Mouse (Mus musculus): ENCODE measurements around the gene Cacnb3. TPM values are rescaled to one million over a fixed set of nuclear protein-coding genes. Genes with fewer than 3 reads are reported as not detected.
A peak's percentile ranks its signal among the peaks of the same experiment; 100 is the strongest.

Gene Cacnb3
- total RNA-seq, 2 experiments from 2014 or later: 139 to 147 TPM

DNA sequence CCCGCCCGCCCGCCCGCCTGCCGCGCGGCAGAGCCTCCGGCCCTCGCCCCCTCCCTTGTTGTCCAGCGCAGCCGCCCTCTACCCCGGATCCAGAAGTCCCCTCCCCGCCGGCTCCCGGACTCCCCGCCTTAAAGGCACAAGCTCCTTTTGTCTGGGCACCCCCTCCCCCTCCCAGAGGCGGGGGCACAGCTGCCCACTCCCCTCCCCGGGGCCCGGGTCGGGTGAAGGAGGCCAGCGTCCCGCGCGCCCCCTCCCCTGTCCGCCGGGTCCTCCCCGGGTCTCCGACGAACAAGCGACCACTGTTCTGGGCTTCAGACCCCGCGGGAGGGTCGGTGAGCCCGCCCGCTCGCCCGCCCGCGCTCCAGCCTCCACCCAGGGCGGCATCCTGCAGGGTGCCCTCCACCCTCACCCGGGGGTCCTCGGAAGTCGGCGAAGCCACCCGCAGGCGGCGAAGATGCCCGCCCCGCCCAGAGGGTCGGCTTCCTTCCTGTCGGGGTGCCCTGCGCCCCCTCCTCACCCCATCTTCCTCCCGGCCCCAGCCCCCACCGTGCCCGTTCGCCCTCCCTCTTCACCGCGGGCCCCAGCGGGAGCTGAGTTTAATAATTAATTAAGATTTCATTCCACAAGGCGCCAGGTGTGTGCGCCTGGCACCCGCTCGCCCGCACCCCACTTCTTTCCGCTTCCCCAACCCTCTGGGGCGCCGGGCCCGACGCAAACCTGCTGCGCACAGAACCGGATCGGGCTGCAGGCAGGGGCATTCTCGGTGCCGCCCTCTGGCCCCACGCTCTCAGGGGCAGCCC, 21.1 kb upstream of the Cacnb3 start, which contains the start of gene Adcy6:
Gene Adcy6, minus strand, starts transcription at position 746 of the 800 bp plus-strand sequence.
- peak; percentile 80 to 86 for DNase-seq (ENCODE audit: low spot score in 2 of 2)

DNA sequence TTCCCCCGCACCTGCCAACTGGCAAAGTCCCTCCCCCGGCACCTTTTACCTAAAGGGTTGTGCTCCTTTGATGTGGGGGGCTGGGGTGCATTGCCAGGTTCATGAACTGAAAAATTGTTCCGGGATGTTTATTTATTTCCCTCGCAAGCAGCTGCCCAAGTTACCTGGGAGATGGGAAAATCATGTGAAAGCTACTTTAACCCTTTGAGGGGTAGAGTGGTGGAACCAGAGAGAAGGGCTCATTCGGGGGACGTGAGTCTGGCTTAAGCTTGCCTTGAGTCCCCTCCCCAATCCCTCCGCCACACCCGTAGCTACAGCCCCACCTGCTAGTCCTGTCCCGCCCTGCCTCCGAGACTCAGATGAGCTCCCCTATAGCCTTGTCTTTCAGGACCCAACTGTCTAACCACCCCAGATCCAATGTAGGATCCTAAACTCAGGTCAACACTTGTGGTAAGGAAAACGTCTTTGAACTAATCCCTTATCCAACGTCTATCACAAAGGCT, 20.5 kb upstream of the Cacnb3 start:
- DNase-seq (ENCODE audit: low spot score in 2 of 2): no peak

GRCm38 (mm10) chr15:98612229-98612628, 18.4 kb upstream of the Cacnb3 start:
- no peak for DNase-seq (ENCODE audit: low spot score in 2 of 2)

GRCm38 (mm10) chr15:98614551-98614950, 16.1 kb upstream of the Cacnb3 start:
- DNase-seq (ENCODE audit: low spot score in 2 of 2): no peak

GRCm38 (mm10) chr15:98614971-98615370, 15.7 kb upstream of the Cacnb3 start:
- no peak for DNase-seq (ENCODE audit: low spot score in 2 of 2)

- no peak for DNase-seq (ENCODE audit: low spot score in 2 of 2)
Measured at GRCm38 (mm10) chr15:98615751-98616150, 14.9 kb upstream of the Cacnb3 start.

GRCm38 (mm10) chr15:98616362-98617175, 14.1 kb upstream of the Cacnb3 start:
- DNase-seq (ENCODE audit: low spot score in 2 of 2): no peak

DNA sequence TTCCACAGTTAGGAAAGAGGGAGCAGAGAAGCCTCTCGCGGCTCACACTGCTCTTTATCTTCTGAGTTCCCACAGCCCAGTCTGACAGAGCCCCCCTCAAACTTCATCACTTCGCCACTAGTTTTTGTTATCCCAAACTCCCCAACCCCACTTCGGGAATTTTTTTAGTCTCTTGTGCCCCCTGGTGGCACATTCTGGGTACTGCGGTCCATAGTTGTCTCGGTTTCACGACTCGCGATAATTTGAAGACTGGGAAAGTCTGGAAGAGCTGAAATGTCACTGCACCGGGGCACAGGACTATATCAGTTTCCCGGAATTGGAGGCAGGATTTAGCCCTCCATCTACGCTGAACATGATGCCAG, 13.5 kb upstream of the Cacnb3 start:
- peak; percentile 90 to 91 for DNase-seq (ENCODE audit: low spot score in 2 of 2)

DNA sequence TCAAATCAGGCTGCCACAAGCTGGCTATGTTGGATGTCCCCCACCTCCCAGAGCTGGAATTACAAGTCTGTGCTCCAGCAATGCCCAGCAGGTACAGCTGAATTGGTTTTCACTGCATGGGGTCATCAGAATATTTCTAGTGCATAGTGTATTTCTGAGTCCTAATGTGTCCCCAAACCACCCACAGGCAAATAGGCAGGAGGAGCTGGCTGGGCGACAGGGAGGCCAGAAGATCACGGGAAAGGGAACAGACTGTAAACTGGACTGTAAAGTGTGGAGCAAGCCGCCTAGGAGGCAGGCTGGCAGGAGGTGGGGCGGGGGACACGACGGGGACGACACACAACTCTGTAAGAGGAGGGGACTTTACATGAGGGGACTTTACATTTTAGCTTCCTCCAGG, 8.4 kb upstream of the Cacnb3 start:
- no peak for DNase-seq (ENCODE audit: low spot score in 2 of 2)

- no peak for DNase-seq (ENCODE audit: low spot score in 2 of 2)
Measured at GRCm38 (mm10) chr15:98622721-98623120, 7.9 kb upstream of the Cacnb3 start.

GRCm38 (mm10) chr15:98623361-98623821, 7.2 kb upstream of the Cacnb3 start:
- no peak for DNase-seq (ENCODE audit: low spot score in 2 of 2)

GRCm38 (mm10) chr15:98626078-98626477, 4.6 kb upstream of the Cacnb3 start:
- DNase-seq (ENCODE audit: low spot score in 2 of 2): no peak

GRCm38 (mm10) chr15:98626487-98627212, 4.0 kb upstream of the Cacnb3 start:
- DNase-seq (ENCODE audit: low spot score in 2 of 2): no peak

DNA sequence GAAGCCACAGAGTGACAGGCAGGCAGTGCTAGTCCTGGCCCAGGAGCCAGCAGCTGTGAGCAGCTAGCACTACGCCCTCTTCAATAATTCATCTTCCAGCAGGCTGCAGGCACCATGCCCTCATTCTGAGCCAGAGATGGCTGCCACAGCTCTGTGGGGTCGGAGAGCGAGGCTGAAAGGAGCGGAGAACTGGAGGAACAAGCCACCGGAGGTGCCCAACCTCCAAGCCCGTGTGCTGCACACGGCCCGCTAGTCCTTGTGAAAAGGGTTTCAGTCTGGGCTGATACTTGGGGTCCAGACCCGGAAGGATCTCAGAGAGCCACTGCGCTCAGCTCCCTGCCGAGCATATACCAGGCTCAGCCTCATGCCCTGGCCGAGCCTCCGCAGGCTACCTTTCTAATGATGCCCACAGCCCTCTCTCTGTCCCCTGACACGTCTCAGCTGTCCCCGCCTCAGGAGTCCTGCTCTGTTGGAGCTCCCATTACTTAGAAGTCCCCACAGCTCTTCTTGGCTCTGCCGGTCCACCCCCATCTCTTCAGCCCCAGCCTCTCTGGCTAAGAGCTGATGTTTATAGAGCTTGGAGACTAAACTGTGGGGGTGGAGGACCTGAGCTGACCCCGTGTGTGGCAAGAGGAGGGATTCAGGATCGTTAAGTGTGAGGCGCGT, 1.9 kb upstream of the Cacnb3 start:
- peak in 1 of 2 experiments; percentile 35 for DNase-seq (ENCODE audit: low spot score in 2 of 2)

DNA sequence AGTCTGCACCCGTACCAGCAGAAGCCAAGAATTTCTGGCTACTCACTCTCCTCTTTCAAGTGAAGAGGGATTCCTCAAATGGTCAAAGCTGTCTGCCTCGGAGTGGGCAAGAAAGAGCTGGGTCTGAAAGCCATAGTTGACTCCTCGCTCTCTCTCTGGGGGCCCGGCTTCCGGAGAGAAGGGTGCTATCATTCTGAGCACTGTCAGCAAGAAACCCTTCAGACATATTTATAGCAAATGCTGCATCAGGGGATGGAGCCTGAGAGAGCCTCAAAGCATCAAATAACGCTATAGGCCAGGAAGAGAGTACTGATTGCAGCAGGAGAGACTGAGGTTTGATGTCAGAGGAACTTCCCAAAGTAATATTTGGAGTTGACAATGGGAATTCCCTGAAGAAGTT, 1.2 kb upstream of the Cacnb3 start:
- DNase-seq (ENCODE audit: low spot score in 2 of 2): no peak

DNA sequence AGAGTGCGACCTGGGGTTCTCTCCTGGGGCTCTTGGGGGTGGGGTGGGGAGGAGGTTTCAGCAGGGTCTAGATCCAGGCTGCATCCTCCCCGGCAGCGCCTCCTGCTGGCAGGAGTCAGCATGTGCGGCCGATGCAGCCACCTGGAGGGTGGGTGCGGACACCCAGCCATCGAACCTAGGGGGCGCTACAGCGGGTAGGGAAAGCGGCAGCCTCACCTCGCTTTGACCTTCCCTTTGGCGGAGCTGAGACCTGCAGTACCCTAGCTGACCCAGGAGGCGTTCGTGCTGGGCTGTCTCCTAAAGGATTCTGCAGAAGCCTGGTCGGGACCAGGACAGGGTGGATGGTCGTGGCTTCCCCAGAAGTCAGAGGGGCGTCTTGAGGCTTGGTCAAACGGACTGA, 853 bp downstream of the Cacnb3 start:
- DNase-seq (ENCODE audit: low spot score in 2 of 2): peak; percentile 86 to 88

DNA sequence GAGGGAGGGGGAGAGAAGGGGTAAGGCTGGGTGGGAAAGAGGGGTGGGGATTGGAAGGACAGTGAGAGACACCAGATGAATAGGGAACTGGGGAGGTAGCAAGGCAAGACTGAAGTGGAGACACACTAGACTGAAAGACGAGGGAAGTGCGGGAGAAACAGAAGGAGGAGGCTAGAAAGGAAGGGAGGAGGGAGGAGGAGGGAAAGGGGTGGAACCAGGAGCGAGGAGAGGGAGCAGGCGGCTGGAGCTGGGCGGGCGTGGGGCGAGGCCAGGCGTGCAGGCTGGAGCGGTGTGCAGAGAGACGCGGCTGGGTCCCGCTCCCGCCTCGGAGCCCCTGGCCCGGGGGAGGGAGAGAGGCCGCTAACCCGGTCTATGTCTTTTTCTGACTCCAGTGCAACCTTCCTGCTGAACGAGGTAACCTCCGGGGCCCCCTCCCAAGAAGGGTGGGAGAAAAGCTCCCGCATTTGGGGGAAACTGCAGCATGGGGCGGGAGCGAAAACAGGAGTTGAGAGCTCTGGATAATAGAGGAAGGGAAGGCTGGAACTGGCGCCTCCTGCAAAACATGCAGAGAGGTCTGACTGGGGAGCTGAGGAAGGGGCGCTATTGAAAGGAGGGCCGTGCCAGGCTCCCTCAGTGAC, 1.6 kb downstream of the Cacnb3 start:
- DNase-seq (ENCODE audit: low spot score in 2 of 2): peak; percentile 47 to 63

GRCm38 (mm10) chr15:98632921-98633320, 2.3 kb downstream of the Cacnb3 start:
- no peak for DNase-seq (ENCODE audit: low spot score in 2 of 2)

GRCm38 (mm10) chr15:98633822-98634470, 3.3 kb downstream of the Cacnb3 start:
- no peak for DNase-seq (ENCODE audit: low spot score in 2 of 2)

Measured in layer of hippocampus, postnatal 10 days (tissue).